Mouse (Mus musculus) MEL (cell line): ENCODE measurements around the gene Cited2. TPM values are rescaled to one million over a fixed set of nuclear protein-coding genes. Genes with fewer than 3 reads are reported as not detected.

Experiments
- DNase-seq: peaks from one replicate; pipeline ENCODE4 v3.0.0; 2011; ENCODE audit warnings: low read depth, low spot score
- H3K27ac ChIP-seq: 2 replicates; pipeline ENCODE4 v1.5.1; 2012; ENCODE audit warnings: low read depth, mild to moderate bottlenecking, control low read depth, low read length, moderate library complexity; ENCODE audit not compliant: control insufficient read depth
- H3K27me3 ChIP-seq, 2 experiments: fragments of 150-350 bp in 1 of 2; sonication (generic) in 1 of 2; 2 replicates each; pipeline ENCODE4 v1.6.1; 2012; ENCODE audit warnings: low read length in 2 of 2, mild to moderate bottlenecking in 2 of 2, improper control_type of control experiment in 1 of 2, moderate library complexity in 1 of 2; ENCODE audit not compliant: insufficient read depth in 2 of 2, control insufficient read depth in 1 of 2
- H3K36me3 ChIP-seq, 2 experiments: 2 replicates each; pipeline ENCODE4 v1.6.1; 2012 to 2014; ENCODE audit warnings: low read length in 2 of 2, improper control_type of control experiment in 1 of 2, inconsistent platforms in 1 of 2, mild to moderate bottlenecking in 1 of 2; ENCODE audit not compliant: insufficient read depth in 2 of 2, control insufficient read depth in 1 of 2
- H3K4me1 ChIP-seq, 2 experiments: fragments of 150-350 bp in 1 of 2; sonication (generic) in 1 of 2; 2 replicates each; pipeline ENCODE4 v1.6.1; 2012; ENCODE audit warnings: low read length in 2 of 2, improper control_type of control experiment in 1 of 2, mild to moderate bottlenecking in 1 of 2; ENCODE audit not compliant: insufficient read depth in 2 of 2, control insufficient read depth in 1 of 2
- H3K4me3 ChIP-seq, 2 experiments: fragments of 150-350 bp in 1 of 2; sonication (generic) in 1 of 2; 2 replicates each; pipeline ENCODE4 v1.5.1; 2012; ENCODE audit warnings: low read depth in 2 of 2, low read length in 2 of 2, mild to moderate bottlenecking in 2 of 2, moderate library complexity in 2 of 2, control low read depth in 1 of 2, improper control_type of control experiment in 1 of 2; ENCODE audit not compliant: control insufficient read depth in 1 of 2, insufficient read depth in 1 of 2
- H3K79me2 ChIP-seq: 2 replicates; pipeline ENCODE4 v1.6.1; 2012; ENCODE audit warnings: mild to moderate bottlenecking, low read length, moderate library complexity; ENCODE audit not compliant: control insufficient read depth, poor library complexity, insufficient read depth
- H3K9ac ChIP-seq: 2 replicates; pipeline ENCODE4 v1.6.1; 2012; ENCODE audit warnings: low read depth, mild to moderate bottlenecking, control low read depth, low read length, moderate library complexity; ENCODE audit not compliant: control insufficient read depth, poor library complexity, severe bottlenecking
- H3K9me3 ChIP-seq: fragments of 150-350 bp; sonication (generic); replicated peaks from 2 replicates; pipeline ENCODE4 v1.6.1; 2012; ENCODE audit warnings: mild to moderate bottlenecking, low read length, improper control_type of control experiment, moderate library complexity; ENCODE audit not compliant: insufficient read depth
- CHD1 ChIP-seq: IDR thresholded peaks from 2 replicates; pipeline ENCODE4 v1.6.1; 2012; ENCODE audit warnings: low read depth, mild to moderate bottlenecking, inconsistent platforms, low read length, improper control_type of control experiment
- CHD2 ChIP-seq: IDR thresholded peaks from 2 replicates; pipeline ENCODE4 v1.6.1; 2011; ENCODE audit warnings: low read length, improper control_type of control experiment
- GABPA ChIP-seq: IDR thresholded peaks from 2 replicates; pipeline ENCODE4 v1.6.1; 2012; ENCODE audit warnings: low read depth, mild to moderate bottlenecking, inconsistent platforms, low read length, improper control_type of control experiment, moderate library complexity
- MEF2A ChIP-seq: IDR thresholded peaks from 2 replicates; pipeline ENCODE4 v1.6.1; 2014; ENCODE audit warnings: low read depth, mild to moderate bottlenecking, inconsistent platforms, low read length, improper control_type of control experiment; ENCODE audit not compliant: poor library complexity, insufficient replicate concordance, severe bottlenecking; ENCODE audit errors: extremely low read depth
- NELFE ChIP-seq: IDR thresholded peaks from 2 replicates; pipeline ENCODE4 v1.6.1; 2011; ENCODE audit warnings: low read depth, low read length, improper control_type of control experiment
- NRF1 ChIP-seq: IDR thresholded peaks from 2 replicates; pipeline ENCODE4 v1.6.1; 2014; ENCODE audit warnings: low read depth, mild to moderate bottlenecking, inconsistent platforms, low read length, improper control_type of control experiment, moderate library complexity; ENCODE audit not compliant: poor library complexity, insufficient read depth, severe bottlenecking
- POLR2AphosphoS2 ChIP-seq: IDR thresholded peaks from 2 replicates; pipeline ENCODE4 v1.6.1; 2011; ENCODE audit warnings: low read length, improper control_type of control experiment
- POLR2AphosphoS5 ChIP-seq: IDR thresholded peaks from 2 replicates; pipeline ENCODE4 v1.6.1; 2012; ENCODE audit warnings: low read depth, borderline replicate concordance, mild to moderate bottlenecking, inconsistent platforms, low read length, moderate library complexity, mixed read lengths
- SMC3 ChIP-seq: IDR thresholded peaks from 2 replicates; pipeline ENCODE4 v1.6.1; 2011; ENCODE audit warnings: low read depth, low read length, improper control_type of control experiment
- USF2 ChIP-seq, 2 experiments: IDR thresholded peaks; 2 replicates each; pipeline ENCODE4 v1.6.1; 2011 to 2012; ENCODE audit warnings: improper control_type of control experiment in 2 of 2, low read length in 2 of 2, borderline replicate concordance in 1 of 2, inconsistent platforms in 1 of 2, low read depth in 1 of 2, mild to moderate bottlenecking in 1 of 2; ENCODE audit not compliant: insufficient read depth in 1 of 2
- ZC3H11A ChIP-seq: IDR thresholded peaks from 2 replicates; pipeline ENCODE4 v1.6.1; 2012; ENCODE audit warnings: low read depth, mild to moderate bottlenecking, inconsistent platforms, low read length, improper control_type of control experiment
- polyA plus RNA-seq, 2 experiments: library from polyadenylated mRNA; stranded (reverse) in 1 of 2; unstranded in 1 of 2; fragments of >175 nt in 1 of 2; fragments of >200 nt in 1 of 2; gene quantifications; 2 replicates each; pipeline versions ENCODE4 v1.2.1 to v1.2.4; 2012; ENCODE audit warnings: low replicate concordance in 2 of 2, low read depth in 1 of 2; ENCODE audit not compliant: insufficient read length in 2 of 2, insufficient read depth in 1 of 2, missing spikeins in 1 of 2
- total RNA-seq: library from RNA; depleted of rRNA; stranded (reverse); fragments of 300-350 nt; gene quantifications from 2 replicates; pipeline ENCODE4 v1.2.3, GENCODE M21; 2012; rRNA removed

The Cited2 gene
- total and polyA plus RNA-seq, 3 experiments, result 2.3 to 13.1 TPM; not detected in 1

DNA sequence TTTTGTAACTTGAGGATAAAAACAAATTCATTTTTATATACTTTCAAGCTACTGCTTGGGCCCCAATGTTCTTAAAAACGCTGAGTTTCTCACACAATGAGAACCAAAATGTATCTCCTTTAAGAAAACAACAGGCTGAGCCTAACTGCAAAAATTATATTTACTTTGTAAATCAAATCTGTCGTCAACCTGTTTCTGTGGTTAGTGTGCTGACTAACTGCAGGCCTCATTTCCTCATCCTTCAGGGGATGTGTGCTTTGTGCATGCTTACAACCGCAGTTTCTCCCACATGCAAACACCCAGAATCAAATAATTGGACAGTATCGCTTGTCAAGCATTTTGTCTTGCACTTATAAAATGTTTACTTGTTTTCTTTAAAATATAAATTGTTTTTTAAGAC, 52.1 kb downstream of the Cited2 start:
- no peaks in the 10 kb centered on the region for H3K79me2 ChIP-seq
- no peaks in the 10 kb centered on the region for H3K4me1 ChIP-seq
- DNase-seq, result peak; percentile 14
- H3K4me3 ChIP-seq, result no peak overlapping the region
- no peaks in the 10 kb centered on the region for H3K27me3 ChIP-seq
- no peak for TF ChIP-seq POLR2AphosphoS2
- no peak for TF ChIP-seq USF2 (IDR thresholded peaks at IDR 0.05; ENCODE audit: borderline replicate concordance in 1 of 2, insufficient read depth in 1 of 2, low read depth in 1 of 2, low read length in 2 of 2)
- no peak for TF ChIP-seq MEF2A
- no peak for TF ChIP-seq NELFE
- no peak for TF ChIP-seq CHD2
- no peak for TF ChIP-seq NRF1
- TF ChIP-seq CHD1, result no peak
- TF ChIP-seq SMC3, result no peak
- TF ChIP-seq GABPA, result no peak
- no peak for TF ChIP-seq POLR2AphosphoS5
- no peak for TF ChIP-seq ZC3H11A
- H3K27ac ChIP-seq, result no peak overlapping the region
- no peak overlapping the region for H3K9ac ChIP-seq
- no peaks in the 10 kb centered on the region for H3K9me3 ChIP-seq
- no peaks in the 10 kb centered on the region for H3K36me3 ChIP-seq

Other genes starting within 250 kb of the Cited2 start
- gene Txlnb, start 73.0 kb downstream of the Cited2 start, total RNA-seq, result not detected in 2 replicates
- gene Txlnb, start 73.0 kb downstream of the Cited2 start, polyA plus RNA-seq, result not detected
- 5.7 and 7.2 TPM in 2 replicates for gene Heca, start 224.8 kb downstream of the Cited2 start, total RNA-seq
- gene Heca, start 224.8 kb downstream of the Cited2 start, polyA plus RNA-seq, result 10 to 100 TPM; 10.5 to 66.9 TPM